Mouse (Mus musculus) G1E (cell line): ENCODE measurements around the gene Wdr46. TPM values are rescaled to one million over a fixed set of nuclear protein-coding genes. Genes with fewer than 3 reads are reported as not detected.

Source experiments
- ATAC-seq: 2 replicates; pipeline ENCODE4 v1.8.0; 2016; ENCODE audit warnings: mild to moderate bottlenecking; ENCODE audit not compliant: insufficient number of reproducible peaks, poor library complexity, low FRiP score, severe bottlenecking; ENCODE audit errors: extremely low read depth
- DNase-seq: peaks from one replicate; pipeline ENCODE4 v3.0.0; 2012; ENCODE audit warnings: low spot score
- H3K27me3 ChIP-seq: 2 replicates; pipeline ENCODE4 v1.6.1; 2012; ENCODE audit warnings: mild to moderate bottlenecking, low read length, inconsistent platforms; ENCODE audit not compliant: insufficient read depth
- H3K36me3 ChIP-seq: replicated peaks from 2 replicates; pipeline ENCODE3; 2012; ENCODE audit warnings: mild to moderate bottlenecking, inconsistent platforms
- H3K4me1 ChIP-seq: 2 replicates; pipeline ENCODE4 v1.6.1; 2012; ENCODE audit warnings: low read depth, low read length, inconsistent platforms, mixed read lengths; ENCODE audit not compliant: insufficient read depth
- H3K4me3 ChIP-seq: 2 replicates; pipeline ENCODE4 v1.5.1; 2012; ENCODE audit warnings: low read depth, mild to moderate bottlenecking, inconsistent platforms, low read length, moderate library complexity, mixed read lengths
- H3K9me3 ChIP-seq: replicated peaks from 2 replicates; pipeline ENCODE4 v1.6.1; 2012; ENCODE audit warnings: inconsistent platforms
- CTCF ChIP-seq: IDR thresholded peaks from 2 replicates; pipeline ENCODE4 v1.5.1; 2012; ENCODE audit warnings: low read depth, low read length, inconsistent platforms, mixed read lengths
- GATA1 ChIP-seq: IDR thresholded peaks from 2 replicates; pipeline ENCODE4 v1.6.1; 2012; ENCODE audit warnings: borderline replicate concordance, low read length, inconsistent platforms, mixed read lengths
- GATA2 ChIP-seq: IDR thresholded peaks from 2 replicates; pipeline ENCODE4 v1.6.1; 2012; ENCODE audit warnings: low read depth, low read length, inconsistent platforms, borderline replicate concordance
- POLR2AphosphoS5 ChIP-seq: IDR thresholded peaks from 2 replicates; pipeline ENCODE4 v1.6.1; 2012; ENCODE audit warnings: low read depth, low read length, inconsistent platforms; ENCODE audit not compliant: insufficient replicate concordance
- TAL1 ChIP-seq: conservative IDR thresholded peaks from 2 replicates; pipeline ENCODE4 v1.6.1; 2012; ENCODE audit warnings: low read depth, low read length, inconsistent platforms, mixed read lengths
- polyA plus RNA-seq: library from polyadenylated mRNA; stranded (reverse); fragments of >175 nt; gene quantifications from 2 replicates; pipeline ENCODE4 v1.2.3, GENCODE M21; 2012
- total RNA-seq, 2 experiments: library from RNA; stranded (forward) in 1 of 2; stranded (reverse) in 1 of 2; fragments of 200-1000 nt in 1 of 2; fragments of >200 nt in 1 of 2; fragmentation: Nextera tagmentation in 1 of 2; gene quantifications; 2 replicates each; pipeline ENCODE4 v1.2.3; 2014 to 2017

The Wdr46 gene
- total and polyA plus RNA-seq, 3 experiments: 29.6 to 72.2 (median 31.1) TPM

DNA sequence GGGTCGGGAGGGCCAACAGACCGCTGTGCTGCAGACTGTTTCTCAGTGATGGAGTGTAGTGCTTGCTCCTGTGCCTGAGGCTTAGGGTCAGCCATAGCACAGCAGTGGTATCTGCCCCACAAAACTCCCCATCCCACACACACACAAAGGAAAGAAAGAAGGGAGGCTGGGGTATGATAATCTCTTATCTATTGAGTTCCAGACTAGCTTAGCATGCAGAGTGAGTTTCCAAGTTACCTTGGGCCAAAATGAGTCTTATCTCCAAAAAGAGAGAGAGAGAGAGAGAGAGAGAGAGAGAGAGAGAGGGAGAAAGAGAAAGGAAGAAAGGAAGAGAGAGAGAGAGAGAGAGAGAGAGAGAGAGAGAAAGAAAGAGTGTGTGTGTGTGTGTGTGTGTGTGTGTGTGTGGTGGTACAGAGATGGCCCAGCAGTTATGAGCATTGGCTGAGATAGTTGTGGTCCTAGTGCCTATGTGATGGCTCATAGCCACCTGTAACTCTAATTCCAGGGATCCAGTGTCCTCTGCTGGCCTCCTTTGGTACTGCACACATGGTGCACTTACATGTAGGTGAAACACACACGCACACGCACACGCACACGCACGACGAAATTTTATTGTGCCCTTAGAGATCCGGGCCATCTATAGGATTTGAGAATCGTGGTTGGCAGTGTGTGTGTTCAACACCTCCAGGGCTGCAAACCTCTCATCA is 15.7 kb upstream of the Wdr46 start:
- H3K36me3 ChIP-seq: peaks cover 67% of the 10 kb centered on the region
- DNase-seq (no peak), ATAC-seq (peak; percentile 32; the same call in 1 of the 2 replicates)

DNA sequence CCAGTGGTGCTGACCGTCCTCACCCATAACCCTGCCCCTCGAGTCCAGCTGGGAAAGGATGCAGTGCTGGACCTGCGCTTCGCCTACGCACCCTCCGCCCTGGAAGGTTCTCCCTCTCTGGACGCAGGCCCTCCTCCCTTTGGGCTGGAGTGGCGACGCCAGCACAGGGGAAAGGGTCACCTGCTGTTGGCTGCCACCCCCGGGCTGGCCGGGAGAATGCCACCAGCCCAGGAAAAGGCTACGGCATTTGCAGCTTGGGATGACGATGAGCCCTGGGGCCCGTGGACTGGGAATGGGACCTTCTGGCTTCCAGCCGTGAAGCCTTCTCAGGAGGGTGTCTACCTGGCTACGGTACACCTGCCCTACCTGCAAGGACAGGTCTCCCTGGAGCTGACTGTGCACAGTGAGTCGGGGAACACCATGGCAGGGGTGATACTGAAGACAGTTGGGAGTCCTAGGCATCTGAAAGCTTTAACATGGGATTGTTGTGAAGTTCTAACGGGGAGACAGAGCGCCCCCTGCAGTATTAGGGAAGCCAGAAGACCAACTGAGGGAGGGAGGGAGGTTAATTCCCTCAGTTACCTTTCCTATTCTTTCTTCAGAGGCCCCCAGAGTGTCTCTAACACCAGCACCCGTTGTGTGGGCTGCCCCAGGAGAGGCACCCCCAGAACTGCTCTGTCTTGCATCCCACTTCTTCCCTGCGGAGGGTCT is 14.9 kb upstream of the Wdr46 start:
- peaks cover 69% of the 10 kb centered on the region for H3K4me1 ChIP-seq
- H3K36me3 ChIP-seq: peaks cover 67% of the 10 kb centered on the region
- H3K4me3 ChIP-seq: peak overlapping the region; percentile 45; the same call in 1 of the 2 replicates

More for the DNA sequence above, 15.7 kb upstream of the Wdr46 start:
- H3K4me3 ChIP-seq: peak overlapping the region; percentile 24; the same call in 1 of the 2 replicates
- no peak for TF ChIP-seq POLR2AphosphoS5
- no peak for TF ChIP-seq TAL1
- TF ChIP-seq CTCF: peak; percentile 79
- no peak for TF ChIP-seq GATA2
- H3K27me3 ChIP-seq: no peaks in the 10 kb centered on the region
- no peaks in the 10 kb centered on the region for H3K9me3 ChIP-seq
- peaks cover 74% of the 10 kb centered on the region for H3K4me1 ChIP-seq

GRCm38 (mm10) chr17:33926207-33926932 is 14.1 kb upstream of the Wdr46 start:
- H3K4me1 ChIP-seq: peaks cover 69% of the 10 kb centered on the region
- no peaks in the 10 kb centered on the region for H3K9me3 ChIP-seq
- no peak for ATAC-seq
- DNase-seq: no peak
- peak overlapping the region; percentile 21; the same call in 1 of the 2 replicates for H3K4me3 ChIP-seq
- H3K27me3 ChIP-seq: no peaks in the 10 kb centered on the region
- H3K36me3 ChIP-seq: peaks cover 64% of the 10 kb centered on the region
- TF ChIP-seq GATA2 (no peak), GATA1 (no peak), TAL1 (no peak), POLR2AphosphoS5 (no peak), CTCF (no peak)

More for the DNA sequence above, 14.9 kb upstream of the Wdr46 start:
- H3K9me3 ChIP-seq: no peaks in the 10 kb centered on the region
- TF ChIP-seq CTCF (0 out of 2 replicates have a peak, but pooled peaks have one; percentile 2), TAL1 (no peak)
- no peaks in the 10 kb centered on the region for H3K27me3 ChIP-seq
- DNase-seq (no peak), ATAC-seq (no peak)

GRCm38 (mm10) chr17:33928251-33928947 is 12.1 kb upstream of the Wdr46 start:
- Histone ChIP-seq H3K36me3 (peaks cover 69% of the 10 kb centered on the region), H3K4me3 (peak overlapping the region; percentile 91), H3K9me3 (no peaks in the 10 kb centered on the region), H3K27me3 (no peaks in the 10 kb centered on the region), H3K4me1 (peaks cover 72% of the 10 kb centered on the region)
- DNase-seq (no peak), ATAC-seq (no peak)
- TF ChIP-seq CTCF: no peak
- no peak for TF ChIP-seq TAL1
- no peak for TF ChIP-seq GATA1
- no peak for TF ChIP-seq GATA2
- no peak for TF ChIP-seq POLR2AphosphoS5

DNA sequence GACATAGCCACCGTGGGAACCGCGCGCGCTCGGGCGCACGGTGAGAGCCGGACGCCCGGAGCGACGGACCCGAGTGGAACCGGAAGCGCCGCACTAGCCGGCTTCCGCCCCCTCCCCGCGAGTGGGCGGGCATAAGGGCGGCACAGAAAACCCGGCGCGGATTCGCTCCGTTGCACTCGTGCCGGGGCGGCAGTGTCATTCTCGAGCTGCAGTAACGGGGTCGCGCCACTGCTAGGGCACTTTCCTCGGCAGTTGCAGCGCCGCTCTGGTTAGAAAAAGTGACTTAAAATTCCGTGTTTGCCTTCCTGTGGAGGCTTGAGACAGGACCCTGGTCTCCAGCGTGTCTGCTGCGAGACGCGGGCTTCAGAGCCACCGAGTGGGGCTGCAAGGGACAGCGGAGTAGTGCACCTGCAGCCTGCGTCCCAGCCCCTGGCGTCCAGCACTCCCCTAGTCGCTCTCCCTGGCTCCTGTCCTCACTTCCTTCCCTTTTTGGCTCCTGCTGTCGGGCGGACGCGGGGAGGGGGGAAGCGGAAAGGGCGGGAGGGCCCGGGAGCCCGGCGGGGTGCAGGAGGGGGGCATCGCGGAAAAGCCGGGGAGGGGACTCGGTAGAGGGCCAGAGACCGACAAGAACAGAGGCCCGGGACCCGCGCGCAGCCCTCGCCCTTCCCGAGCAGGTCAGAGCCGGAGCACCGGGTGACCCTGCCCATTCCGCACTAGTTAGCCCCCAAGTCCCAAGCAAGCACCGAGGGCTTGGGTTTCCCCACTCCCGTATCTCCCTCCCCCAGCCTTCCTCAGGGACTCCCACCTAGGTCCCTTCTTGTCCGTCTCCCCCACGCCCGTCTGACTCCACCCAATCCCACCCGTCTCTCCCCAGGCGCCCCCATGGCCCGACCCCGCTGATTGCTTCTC is 10.8 kb upstream of the Wdr46 start, which contains the start of gene Rgl2:
Gene Rgl2 (plus strand): TSS at position 173 of the 909 bp plus-strand sequence.
- peaks cover 73% of the 10 kb centered on the region for H3K4me1 ChIP-seq
- no peaks in the 10 kb centered on the region for H3K9me3 ChIP-seq
- H3K4me3 ChIP-seq: peak within 1 kb of the TSS; percentile 91
- H3K36me3 ChIP-seq: peaks cover 71% of the 10 kb centered on the region
- DNase-seq: peak; percentile 89
- TF ChIP-seq CTCF (no peak), TAL1 (no peak), GATA2 (no peak), GATA1 (no peak), POLR2AphosphoS5 (no peak)
- peak; percentile 47 for ATAC-seq
- H3K27me3 ChIP-seq: no peaks in the 10 kb centered on the region
